Mouse (Mus musculus): Measurements from ENCODE around the gene 2310034G01Rik.

The 2310034G01Rik gene

GRCm38 (mm10) chr19:46316846-46317545 lies 33.1 kb downstream of the 2310034G01Rik start:
- no peak for TF ChIP-seq GATA4 (IDR thresholded peaks at IDR 0.05; ENCODE audit: insufficient replicate concordance, low read length)

DNA sequence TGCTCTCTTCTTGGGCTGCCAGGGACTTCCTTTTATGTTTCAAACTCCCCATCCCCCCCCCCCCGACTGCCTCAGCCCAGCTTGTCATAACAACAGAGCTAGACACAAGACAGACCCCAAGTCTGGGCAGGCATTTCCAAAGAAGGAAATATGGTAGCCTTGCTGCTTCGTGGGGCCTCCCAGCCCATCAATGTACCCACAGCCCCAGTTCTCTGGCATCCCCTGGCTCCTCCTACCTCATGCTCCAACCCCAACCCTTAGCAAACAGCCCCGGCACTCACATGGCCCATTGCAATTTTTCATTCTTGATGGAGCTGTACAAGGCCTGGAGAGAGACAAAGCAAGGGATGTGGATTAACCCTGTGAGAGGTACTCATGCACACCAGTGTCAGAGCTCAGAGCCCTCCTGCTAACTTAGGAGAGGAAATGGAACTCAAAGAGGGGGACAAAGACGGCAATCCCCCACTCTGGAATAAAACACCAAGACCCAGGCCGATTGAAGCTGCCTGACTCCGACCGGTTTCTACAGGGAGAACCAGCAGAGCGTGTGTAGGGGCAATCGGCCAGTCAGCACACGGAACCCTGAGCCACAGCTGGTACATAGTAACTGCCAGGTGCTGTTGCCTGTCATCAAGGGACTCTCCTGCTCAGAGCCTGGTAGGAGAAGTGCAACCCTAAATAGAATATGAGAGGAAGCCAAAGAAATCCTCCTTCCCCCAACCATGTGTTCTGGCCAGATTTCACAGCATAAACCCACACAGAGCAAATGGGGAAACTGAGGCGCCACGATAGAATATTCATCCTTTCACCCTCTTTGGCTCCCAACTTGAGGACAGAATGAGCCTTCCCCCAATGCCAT lies 34.1 kb downstream of the 2310034G01Rik start:
- TF ChIP-seq GATA4 (IDR thresholded peaks at IDR 0.05; ENCODE audit: insufficient replicate concordance, low read length) = no peak

- TF ChIP-seq GATA4 (IDR thresholded peaks at IDR 0.05; ENCODE audit: insufficient replicate concordance, low read length) = no peak
These were observed 35.0 kb downstream of the 2310034G01Rik start for GRCm38 (mm10) chr19:46314872-46315742.

GRCm38 (mm10) chr19:46314151-46314601 lies 35.9 kb downstream of the 2310034G01Rik start:
- no peak for TF ChIP-seq GATA4 (IDR thresholded peaks at IDR 0.05; ENCODE audit: insufficient replicate concordance, low read length)

DNA sequence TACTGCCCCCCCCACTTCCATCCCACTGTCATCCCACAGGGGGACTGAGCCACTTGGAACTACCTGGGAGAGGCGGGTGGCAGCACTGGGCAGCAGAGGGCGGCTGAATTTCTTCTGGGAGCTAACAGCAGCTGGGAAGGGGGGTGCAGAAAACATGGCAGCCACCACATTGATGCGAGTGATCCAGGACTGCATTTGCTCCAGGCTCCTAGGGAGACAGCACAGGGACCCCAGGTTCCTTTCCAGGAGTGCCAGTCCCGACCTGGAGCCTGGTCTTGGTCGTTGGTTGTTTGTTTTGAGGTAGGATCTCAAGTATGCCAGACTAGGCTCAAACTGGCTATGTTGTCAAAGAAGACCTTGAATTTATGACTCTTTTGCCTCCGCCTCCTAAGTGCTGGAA lies 36.5 kb downstream of the 2310034G01Rik start:
- TF ChIP-seq GATA4 (IDR thresholded peaks at IDR 0.05; ENCODE audit: insufficient replicate concordance, low read length) = no peak

DNA sequence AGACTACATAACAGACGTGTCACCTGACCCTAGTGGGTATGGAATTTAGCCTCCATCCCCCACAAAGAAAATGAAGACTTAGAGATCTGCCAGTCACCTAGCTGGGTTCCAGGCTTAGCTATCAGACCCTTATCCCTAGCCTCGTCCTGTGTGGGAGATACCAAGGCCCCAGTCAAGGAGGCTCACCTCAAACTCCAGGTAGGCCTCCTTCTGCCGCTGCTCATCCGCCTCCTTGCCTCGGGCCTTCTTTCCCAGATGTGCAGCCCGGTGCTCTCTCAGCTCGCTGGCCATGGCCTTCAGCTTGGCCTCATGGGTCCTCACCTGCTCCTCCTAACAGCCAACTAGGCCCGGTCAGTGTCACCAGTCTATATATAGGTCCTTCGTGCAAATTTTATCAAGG lies 37.0 kb downstream of the 2310034G01Rik start:
- TF ChIP-seq GATA4 (IDR thresholded peaks at IDR 0.05; ENCODE audit: insufficient replicate concordance, low read length) = no peak

DNA sequence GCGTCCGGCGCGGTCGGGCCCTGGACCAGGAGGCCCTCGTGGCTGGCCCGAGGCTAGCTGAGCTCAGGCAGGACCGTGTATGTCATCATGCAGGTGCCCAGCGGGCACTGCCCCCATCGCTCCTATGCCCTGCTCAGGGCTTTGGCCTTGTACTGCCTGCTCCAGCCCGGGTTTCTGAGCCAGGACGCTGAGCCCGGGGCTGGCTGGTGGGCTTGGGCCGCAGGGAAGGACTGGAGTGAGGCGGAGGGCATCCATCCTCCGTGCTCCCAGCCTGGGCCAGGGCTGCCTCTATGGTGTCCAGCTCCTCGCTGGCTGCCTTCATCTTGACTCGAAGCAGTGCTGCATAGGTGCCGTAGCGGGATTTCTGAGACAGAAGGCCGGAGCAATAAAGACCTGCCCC lies 37.5 kb downstream of the 2310034G01Rik start:
- TF ChIP-seq GATA4 (IDR thresholded peaks at IDR 0.05; ENCODE audit: insufficient replicate concordance, low read length) = no peak

DNA sequence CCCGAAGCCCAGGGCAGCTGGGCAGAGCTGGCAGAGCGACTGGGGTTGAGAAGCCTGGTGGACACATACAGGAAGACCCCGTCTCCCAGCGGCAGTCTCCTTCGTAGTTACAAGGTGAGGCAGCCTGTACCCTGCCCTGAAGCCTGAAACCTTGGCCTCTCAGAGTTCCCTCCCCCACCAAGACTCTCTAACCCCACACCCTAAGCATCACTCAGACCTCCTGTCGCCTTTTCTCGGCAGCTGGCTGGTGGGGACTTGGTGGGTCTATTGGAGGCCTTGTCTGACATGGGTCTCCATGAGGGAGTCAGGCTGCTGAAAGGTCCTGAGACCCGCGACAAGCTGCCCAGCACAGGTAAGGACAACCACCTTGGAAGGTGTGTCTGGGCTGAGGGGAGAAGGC lies 38.8 kb downstream of the 2310034G01Rik start:
- no peak for TF ChIP-seq GATA4 (IDR thresholded peaks at IDR 0.05; ENCODE audit: insufficient replicate concordance, low read length)

- no peak for TF ChIP-seq GATA4 (IDR thresholded peaks at IDR 0.05; ENCODE audit: insufficient replicate concordance, low read length)
These were observed 39.7 kb downstream of the 2310034G01Rik start for GRCm38 (mm10) chr19:46310312-46310865.

GRCm38 (mm10) chr19:46309651-46310305 lies 40.3 kb downstream of the 2310034G01Rik start:
- no peak for TF ChIP-seq GATA4 (IDR thresholded peaks at IDR 0.05; ENCODE audit: insufficient replicate concordance, low read length)

DNA sequence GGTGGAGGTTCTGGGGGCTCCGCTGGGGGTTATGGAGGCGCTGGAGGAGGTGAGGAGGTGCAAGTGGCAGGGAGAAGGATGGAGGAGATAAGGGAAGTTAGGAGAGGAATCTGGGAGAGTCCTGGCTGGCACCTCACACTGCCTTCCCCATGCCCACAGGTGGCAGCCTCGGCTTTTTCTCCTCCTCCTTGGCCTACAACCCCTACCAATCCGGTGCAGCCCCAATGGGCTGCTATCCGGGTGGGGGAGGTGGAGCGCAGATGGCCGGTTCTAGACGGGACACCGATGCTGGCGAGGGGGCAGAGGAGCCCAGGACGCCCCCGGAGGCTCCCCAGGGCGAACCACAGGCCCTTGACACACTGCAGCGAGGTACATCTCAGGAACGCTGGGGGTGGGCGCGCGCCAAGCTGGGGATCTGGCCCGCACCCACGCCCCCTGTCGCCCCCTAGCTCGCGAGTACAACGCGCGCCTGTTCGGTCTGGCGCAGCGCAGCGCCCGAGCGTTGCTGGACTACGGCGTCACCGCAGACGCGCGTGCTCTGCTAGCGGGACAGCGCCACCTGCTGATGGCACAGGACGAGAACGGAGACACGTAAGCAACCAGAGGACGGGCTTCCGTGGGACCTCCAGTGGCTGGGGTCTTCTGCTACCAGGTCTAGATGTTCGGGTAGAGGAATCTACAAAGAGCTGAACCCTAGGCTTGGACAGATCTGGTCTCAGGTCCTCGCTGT lies 41.2 kb downstream of the 2310034G01Rik start:
- TF ChIP-seq GATA4 (IDR thresholded peaks at IDR 0.05; ENCODE audit: insufficient replicate concordance, low read length) = no peak

- TF ChIP-seq GATA4 (IDR thresholded peaks at IDR 0.05; ENCODE audit: insufficient replicate concordance, low read length) = no peak
These were observed 41.8 kb downstream of the 2310034G01Rik start for GRCm38 (mm10) chr19:46308303-46308702.

- no peak for TF ChIP-seq GATA4 (IDR thresholded peaks at IDR 0.05; ENCODE audit: insufficient replicate concordance, low read length)
These were observed 42.3 kb downstream of the 2310034G01Rik start for GRCm38 (mm10) chr19:46307781-46308180.
